Mouse (Mus musculus) retina, postnatal 7 days (tissue): ENCODE data around the gene Fbxw19.
"Not testable (repeated sequence)": the region's sequence is repeated elsewhere in the genome, so short reads cannot be mapped to it uniquely, and the experiment has no call there.

ENCODE experiments used
- DNase-seq: peaks from one replicate; pipeline ENCODE4 v3.0.0-alpha.2; 2012; ENCODE audit warnings: low read depth, low spot score

Gene Fbxw19

GRCm38 (mm10) chr9:109495775-109496174 is at the start of gene Fbxw19:
Fbxw19 (minus strand) TSS chr9:109495875.
- DNase-seq: not testable (repeated sequence)

- DNase-seq: no peak
These were observed 27.9 kb upstream of the Fbxw19 start for GRCm38 (mm10) chr9:109523385-109524064.

GRCm38 (mm10) chr9:109449040-109449439 is 46.6 kb downstream of the Fbxw19 start, which contains the start of gene Fbxw16:
Fbxw16 (minus strand) TSS chr9:109449140.
- no peak for DNase-seq

GRCm38 (mm10) chr9:109432956-109433355 is 62.7 kb downstream of the Fbxw19 start:
- DNase-seq: no peak
